Mouse (Mus musculus): Measurements from ENCODE around the gene Sftpa1. TPM values are rescaled to one million over a fixed set of nuclear protein-coding genes. Genes with fewer than 3 reads are reported as not detected.

The Sftpa1 gene
- polyA plus RNA-seq (2015; fragmentation: Nextera tagmentation; extraction: Ambion mirVana), result not detected in 2 replicates

DNA sequence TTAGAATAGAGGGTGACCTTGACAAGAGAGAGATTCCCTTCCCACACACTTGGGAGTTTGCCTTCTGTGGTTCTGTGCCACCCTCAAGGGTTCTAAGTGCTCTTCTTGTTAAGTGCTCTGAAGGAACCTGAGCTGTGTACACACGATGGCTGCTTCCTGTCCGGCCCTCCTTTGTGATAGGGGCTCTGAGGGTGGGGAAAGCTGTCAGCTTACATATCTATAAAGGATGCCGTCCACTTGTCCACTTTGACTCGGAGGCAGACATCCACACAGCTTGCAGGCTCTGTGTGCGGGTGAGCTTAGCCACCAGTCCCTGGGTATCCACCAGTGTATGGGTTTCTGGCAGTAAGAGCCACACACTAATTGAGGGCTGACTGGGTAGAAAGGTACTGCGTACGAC, at the start of gene Sftpa1:
Gene Sftpa1, plus strand, starts transcription at position 243 of the 400 bp plus-strand sequence.
- Histone ChIP-seq H3K9me3 (replicated peaks; ENCODE audit: control insufficient read depth, low read length, poor library complexity, severe bottlenecking) (no peaks in the 10 kb centered on the region), H3K27me3 (ENCODE audit: control insufficient read depth, insufficient read depth, low read depth, low read length) (no peaks in the 10 kb centered on the region), H3K36me3 (ENCODE audit: control insufficient read depth, insufficient read depth, low read length) (no peaks in the 10 kb centered on the region), H3K9ac (ENCODE audit: low read depth, low read length) (no peak within 1 kb of the TSS), H3K4me2 (ENCODE audit: low read length) (no peak within 1 kb of the TSS), H3K27ac (ENCODE audit: low read length) (no peak within 1 kb of the TSS), H3K4me1 (ENCODE audit: control insufficient read depth, insufficient read depth, low read length) (no peaks in the 10 kb centered on the region), H3K4me3 (ENCODE audit: low read depth, low read length) (no peak within 1 kb of the TSS)
- 81% methylated on average over 7 of the region's 7 CpGs for WGBS
- ATAC-seq, result no peak

GRCm38 (mm10) chr14:41082408-41082807, 49.2 kb upstream of the Sftpa1 start:
- Histone ChIP-seq H3K27ac (ENCODE audit: low read length) (no peak overlapping the region), H3K9ac (ENCODE audit: low read depth, low read length) (no peak overlapping the region), H3K36me3 (ENCODE audit: control insufficient read depth, insufficient read depth, low read length) (no peaks in the 10 kb centered on the region), H3K4me2 (ENCODE audit: low read length) (no peak overlapping the region), H3K27me3 (ENCODE audit: control insufficient read depth, insufficient read depth, low read depth, low read length) (no peaks in the 10 kb centered on the region), H3K4me1 (ENCODE audit: control insufficient read depth, insufficient read depth, low read length) (no peaks in the 10 kb centered on the region), H3K9me3 (replicated peaks; ENCODE audit: control insufficient read depth, low read length, poor library complexity, severe bottlenecking) (no peaks in the 10 kb centered on the region), H3K4me3 (ENCODE audit: low read depth, low read length) (no peak overlapping the region)
- WGBS, result 91% methylated on average over 2 of the region's 2 CpGs
- ATAC-seq, result no peak

DNA sequence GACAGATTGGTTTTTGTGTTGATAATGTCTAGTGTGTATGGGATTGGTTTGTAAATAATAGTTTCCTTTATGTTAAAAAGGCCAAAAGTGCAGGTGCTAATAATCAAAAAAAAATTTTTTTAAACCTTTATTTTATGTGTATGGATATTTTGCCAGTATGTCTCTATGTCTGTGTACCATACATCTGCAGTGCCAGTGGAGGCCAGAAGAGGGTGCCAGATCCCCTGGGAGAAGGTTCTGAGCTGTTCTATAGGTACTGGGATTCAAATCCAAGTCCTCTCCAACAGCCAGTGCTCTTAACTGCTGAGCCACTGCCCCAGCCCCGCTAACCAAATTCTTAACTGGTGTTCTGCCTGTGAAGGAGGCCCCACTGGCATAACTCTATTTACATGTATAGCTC, 44.1 kb upstream of the Sftpa1 start:
- WGBS, result 89% methylated on average over 1 of the region's 1 CpGs
- no peaks in the 10 kb centered on the region for H3K4me1 ChIP-seq (ENCODE audit: control insufficient read depth, insufficient read depth, low read length)
- no peak overlapping the region for H3K4me2 ChIP-seq (ENCODE audit: low read length)
- no peak for ATAC-seq
- no peaks in the 10 kb centered on the region for H3K27me3 ChIP-seq (ENCODE audit: control insufficient read depth, insufficient read depth, low read depth, low read length)
- H3K4me3 ChIP-seq (ENCODE audit: low read depth, low read length), result no peak overlapping the region
- H3K27ac ChIP-seq (ENCODE audit: low read length), result no peak overlapping the region
- H3K9me3 ChIP-seq (replicated peaks; ENCODE audit: control insufficient read depth, low read length, poor library complexity, severe bottlenecking), result no peaks in the 10 kb centered on the region
- H3K36me3 ChIP-seq (ENCODE audit: control insufficient read depth, insufficient read depth, low read length), result no peaks in the 10 kb centered on the region
- no peak overlapping the region for H3K9ac ChIP-seq (ENCODE audit: low read depth, low read length)

DNA sequence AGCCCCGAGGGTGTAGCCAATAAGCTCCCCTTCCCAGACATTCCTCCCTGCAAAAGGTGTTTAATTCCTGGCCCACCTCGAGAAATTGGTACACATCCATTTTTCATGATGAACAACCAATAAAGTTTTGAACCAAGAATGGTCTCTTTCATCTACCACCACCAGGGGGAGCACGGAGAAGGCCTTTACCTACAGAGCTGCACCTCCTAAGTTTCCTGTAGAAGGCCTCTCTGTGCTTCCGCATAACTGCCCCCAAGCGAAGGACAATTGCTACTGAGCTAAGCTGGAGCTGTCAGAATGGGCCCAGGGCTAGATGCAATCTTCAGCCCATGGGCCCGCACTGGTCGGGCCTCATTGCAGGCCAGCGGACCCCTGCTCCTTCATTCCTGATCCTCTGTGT, 40.8 kb upstream of the Sftpa1 start:
- no peak overlapping the region for H3K4me3 ChIP-seq (ENCODE audit: low read depth, low read length)
- no peaks in the 10 kb centered on the region for H3K4me1 ChIP-seq (ENCODE audit: control insufficient read depth, insufficient read depth, low read length)
- H3K27ac ChIP-seq (ENCODE audit: low read length), result no peak overlapping the region
- H3K27me3 ChIP-seq (ENCODE audit: control insufficient read depth, insufficient read depth, low read depth, low read length), result no peaks in the 10 kb centered on the region
- H3K36me3 ChIP-seq (ENCODE audit: control insufficient read depth, insufficient read depth, low read length), result no peaks in the 10 kb centered on the region
- ATAC-seq, result no peak
- no peak overlapping the region for H3K9ac ChIP-seq (ENCODE audit: low read depth, low read length)
- no peaks in the 10 kb centered on the region for H3K9me3 ChIP-seq (replicated peaks; ENCODE audit: control insufficient read depth, low read length, poor library complexity, severe bottlenecking)
- no peak overlapping the region for H3K4me2 ChIP-seq (ENCODE audit: low read length)
- WGBS, result 47% methylated on average over 8 of the region's 8 CpGs

GRCm38 (mm10) chr14:41094114-41094513, 37.5 kb upstream of the Sftpa1 start:
- Histone ChIP-seq H3K4me2 (ENCODE audit: low read length) (no peak overlapping the region), H3K9me3 (replicated peaks; ENCODE audit: control insufficient read depth, low read length, poor library complexity, severe bottlenecking) (no peaks in the 10 kb centered on the region), H3K9ac (ENCODE audit: low read depth, low read length) (no peak overlapping the region), H3K4me1 (ENCODE audit: control insufficient read depth, insufficient read depth, low read length) (no peaks in the 10 kb centered on the region), H3K27ac (ENCODE audit: low read length) (no peak overlapping the region), H3K27me3 (ENCODE audit: control insufficient read depth, insufficient read depth, low read depth, low read length) (no peaks in the 10 kb centered on the region), H3K36me3 (ENCODE audit: control insufficient read depth, insufficient read depth, low read length) (no peaks in the 10 kb centered on the region), H3K4me3 (ENCODE audit: low read depth, low read length) (no peak overlapping the region)
- no peak for ATAC-seq
- 58% methylated on average over 1 of the region's 1 CpGs for WGBS

DNA sequence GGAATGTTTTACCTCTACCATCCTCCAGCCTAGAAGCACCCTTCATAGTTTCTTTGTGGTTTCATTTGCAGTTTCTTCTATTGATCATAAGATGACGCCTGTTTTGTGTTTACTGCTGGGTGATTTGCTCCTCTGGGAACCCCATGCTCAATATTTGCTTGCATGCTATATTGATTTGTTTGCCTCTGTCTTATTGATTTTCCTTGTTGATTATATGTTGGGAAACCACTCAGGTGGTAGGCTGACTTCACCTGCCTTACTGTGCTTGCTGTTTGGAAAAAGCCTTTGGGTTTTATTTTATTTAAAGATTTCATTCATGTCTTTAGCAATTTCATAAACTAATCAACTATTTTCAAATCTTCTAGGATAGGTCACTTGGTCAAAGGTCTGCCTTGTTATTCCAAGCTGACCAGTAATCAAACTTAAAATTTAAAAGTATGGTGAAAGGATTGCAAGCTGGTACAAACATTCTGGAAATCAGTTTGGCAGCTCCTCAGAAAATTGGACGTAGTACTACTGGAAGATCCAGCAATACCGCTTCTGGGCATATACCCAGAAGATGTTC, 35.2 kb upstream of the Sftpa1 start:
- 91% methylated on average over 3 of the region's 3 CpGs for WGBS
- Histone ChIP-seq H3K9ac (ENCODE audit: low read depth, low read length) (no peak overlapping the region), H3K4me3 (ENCODE audit: low read depth, low read length) (no peak overlapping the region), H3K27ac (ENCODE audit: low read length) (no peak overlapping the region), H3K4me2 (ENCODE audit: low read length) (no peak overlapping the region), H3K9me3 (replicated peaks; ENCODE audit: control insufficient read depth, low read length, poor library complexity, severe bottlenecking) (no peaks in the 10 kb centered on the region), H3K36me3 (ENCODE audit: control insufficient read depth, insufficient read depth, low read length) (no peaks in the 10 kb centered on the region), H3K4me1 (ENCODE audit: control insufficient read depth, insufficient read depth, low read length) (no peaks in the 10 kb centered on the region), H3K27me3 (ENCODE audit: control insufficient read depth, insufficient read depth, low read depth, low read length) (no peaks in the 10 kb centered on the region)
- ATAC-seq, result no peak

GRCm38 (mm10) chr14:41098726-41099125, 32.9 kb upstream of the Sftpa1 start:
- H3K27ac ChIP-seq (ENCODE audit: low read length), result no peak overlapping the region
- H3K27me3 ChIP-seq (ENCODE audit: control insufficient read depth, insufficient read depth, low read depth, low read length), result no peaks in the 10 kb centered on the region
- ATAC-seq, result no peak
- no peak overlapping the region for H3K4me2 ChIP-seq (ENCODE audit: low read length)
- no peak overlapping the region for H3K9ac ChIP-seq (ENCODE audit: low read depth, low read length)
- H3K4me1 ChIP-seq (ENCODE audit: control insufficient read depth, insufficient read depth, low read length), result no peaks in the 10 kb centered on the region
- WGBS, result 85% methylated on average over 1 of the region's 1 CpGs
- H3K9me3 ChIP-seq (replicated peaks; ENCODE audit: control insufficient read depth, low read length, poor library complexity, severe bottlenecking), result no peaks in the 10 kb centered on the region
- H3K4me3 ChIP-seq (ENCODE audit: low read depth, low read length), result no peak overlapping the region
- H3K36me3 ChIP-seq (ENCODE audit: control insufficient read depth, insufficient read depth, low read length), result no peaks in the 10 kb centered on the region

GRCm38 (mm10) chr14:41100712-41101111, 30.9 kb upstream of the Sftpa1 start:
- H3K4me2 ChIP-seq (ENCODE audit: low read length), result no peak overlapping the region
- H3K36me3 ChIP-seq (ENCODE audit: control insufficient read depth, insufficient read depth, low read length), result no peaks in the 10 kb centered on the region
- no peaks in the 10 kb centered on the region for H3K4me1 ChIP-seq (ENCODE audit: control insufficient read depth, insufficient read depth, low read length)
- no peak overlapping the region for H3K9ac ChIP-seq (ENCODE audit: low read depth, low read length)
- no peak overlapping the region for H3K27ac ChIP-seq (ENCODE audit: low read length)
- 88% methylated on average over 3 of the region's 3 CpGs for WGBS
- H3K27me3 ChIP-seq (ENCODE audit: control insufficient read depth, insufficient read depth, low read depth, low read length), result no peaks in the 10 kb centered on the region
- H3K9me3 ChIP-seq (replicated peaks; ENCODE audit: control insufficient read depth, low read length, poor library complexity, severe bottlenecking), result no peaks in the 10 kb centered on the region
- no peak overlapping the region for H3K4me3 ChIP-seq (ENCODE audit: low read depth, low read length)
- ATAC-seq, result no peak

GRCm38 (mm10) chr14:41101242-41101641, 30.3 kb upstream of the Sftpa1 start:
- WGBS, result 85% methylated on average over 5 of the region's 5 CpGs
- Histone ChIP-seq H3K27me3 (ENCODE audit: control insufficient read depth, insufficient read depth, low read depth, low read length) (no peaks in the 10 kb centered on the region), H3K4me2 (ENCODE audit: low read length) (no peak overlapping the region), H3K36me3 (ENCODE audit: control insufficient read depth, insufficient read depth, low read length) (no peaks in the 10 kb centered on the region), H3K4me3 (ENCODE audit: low read depth, low read length) (no peak overlapping the region), H3K4me1 (ENCODE audit: control insufficient read depth, insufficient read depth, low read length) (no peaks in the 10 kb centered on the region), H3K9me3 (replicated peaks; ENCODE audit: control insufficient read depth, low read length, poor library complexity, severe bottlenecking) (no peaks in the 10 kb centered on the region), H3K9ac (ENCODE audit: low read depth, low read length) (no peak overlapping the region), H3K27ac (ENCODE audit: low read length) (no peak overlapping the region)
- ATAC-seq, result no peak

All from midbrain, embryonic 16.5 days (tissue).